Mouse (Mus musculus): ENCODE measurements around the gene Rpl38.

GRCm38 (mm10) chr11:114672794-114673718 lies 4.7 kb downstream of the Rpl38 start:
- TF ChIP-seq CTCF (IDR thresholded peaks at IDR 0.05; ENCODE audit: low read depth) (peak; percentile 58), EP300 (IDR thresholded peaks at IDR 0.05; ENCODE audit: low read depth) (no peak)

All from heart, postnatal 0 days (tissue).